Mouse (Mus musculus) adrenal gland, postnatal 10 days (tissue): ENCODE results near the gene Ddc. TPM values are rescaled to one million over a fixed set of nuclear protein-coding genes. Genes with fewer than 3 reads are reported as not detected.

Source experiments
- DNase-seq: peaks from one replicate; pipeline ENCODE4 v3.0.0; 2021; ENCODE audit warnings: mixed read lengths
- total RNA-seq, 2 experiments: library from RNA; stranded (reverse); gene quantifications; 2 replicates each; pipeline ENCODE4 v1.2.3; 2021

The Ddc gene
- total RNA-seq, 2 experiments from 2014 or later = 72.6 to 85.6 TPM

DNA sequence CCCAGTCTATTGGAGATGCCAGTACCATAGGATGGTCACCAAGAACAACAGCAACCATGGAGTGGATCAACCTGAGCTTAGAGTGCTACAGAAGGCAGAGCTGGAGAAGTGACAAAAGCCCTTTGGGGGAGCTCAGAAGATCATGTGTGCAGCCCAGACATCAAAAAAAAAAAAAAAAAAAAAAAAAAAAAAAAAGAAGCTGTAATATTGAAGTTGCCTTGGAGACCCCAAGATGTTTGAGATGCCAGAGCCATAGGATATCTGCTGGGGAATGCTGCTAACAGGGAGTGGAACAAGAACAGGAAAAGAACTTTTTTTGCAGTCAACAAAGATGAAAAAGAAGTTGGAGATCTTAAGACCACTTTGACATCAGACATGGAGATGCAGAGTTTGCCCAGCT, 7.6 kb upstream of the Ddc start:
- no peak for DNase-seq

DNA sequence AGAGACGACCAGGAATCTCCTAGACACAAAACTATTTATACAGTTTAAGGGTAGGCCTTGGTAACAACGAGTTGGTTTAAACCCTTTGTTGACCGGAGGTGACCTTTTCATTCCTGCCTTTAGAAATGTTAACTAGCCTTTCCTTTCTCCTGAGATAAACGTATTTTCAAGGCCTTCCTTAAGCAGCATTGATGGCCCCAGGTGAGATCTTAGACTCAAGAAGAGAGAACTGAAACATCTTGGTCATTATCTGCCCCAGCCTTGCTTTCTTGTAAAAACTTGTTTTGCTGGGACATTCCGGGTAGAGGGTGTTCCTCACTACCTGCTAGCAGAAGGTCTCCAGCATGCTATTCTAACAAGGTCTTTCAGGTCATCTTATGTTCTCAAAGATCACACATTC, 7.1 kb upstream of the Ddc start:
- DNase-seq = no peak

DNA sequence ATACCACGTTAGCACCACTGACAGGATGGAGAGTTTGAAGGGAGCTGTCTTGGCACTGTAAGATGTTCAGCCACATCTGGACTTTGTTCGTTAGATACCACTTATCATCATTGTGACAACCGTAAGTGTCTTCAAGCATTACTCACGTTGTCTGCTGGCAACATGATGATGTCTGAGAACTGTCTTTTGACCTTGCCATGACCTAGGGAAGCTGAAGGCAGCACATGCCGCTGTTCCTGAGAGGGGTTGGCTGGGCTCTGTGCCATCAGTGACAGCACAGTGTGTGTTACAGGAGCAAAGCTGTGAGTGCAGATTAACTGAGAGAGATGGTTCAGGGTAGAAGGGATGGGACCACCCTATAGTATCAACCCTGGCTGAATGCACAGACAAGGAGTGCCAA, 3.6 kb upstream of the Ddc start:
- peak; percentile 32 for DNase-seq

DNA sequence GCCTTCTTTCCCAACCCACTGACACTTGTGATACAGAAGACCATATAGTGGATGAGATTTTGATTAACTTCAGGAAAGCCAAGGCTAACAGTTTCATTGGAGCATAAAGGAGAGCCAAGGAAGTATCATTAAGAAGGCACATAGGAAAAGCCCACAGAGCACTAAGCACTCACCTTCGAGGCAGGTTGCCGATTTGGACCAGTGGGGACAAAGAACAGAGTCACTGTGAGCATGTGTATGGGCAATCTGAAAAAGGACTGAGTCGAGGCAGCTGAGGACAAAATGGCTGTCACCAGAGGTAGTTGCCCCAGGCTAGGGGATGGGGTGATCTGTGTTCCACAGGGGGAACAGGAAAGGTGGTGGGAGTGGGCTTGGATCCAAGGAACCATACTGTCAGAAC, 552 bp upstream of the Ddc start:
- DNase-seq = no peak

DNA sequence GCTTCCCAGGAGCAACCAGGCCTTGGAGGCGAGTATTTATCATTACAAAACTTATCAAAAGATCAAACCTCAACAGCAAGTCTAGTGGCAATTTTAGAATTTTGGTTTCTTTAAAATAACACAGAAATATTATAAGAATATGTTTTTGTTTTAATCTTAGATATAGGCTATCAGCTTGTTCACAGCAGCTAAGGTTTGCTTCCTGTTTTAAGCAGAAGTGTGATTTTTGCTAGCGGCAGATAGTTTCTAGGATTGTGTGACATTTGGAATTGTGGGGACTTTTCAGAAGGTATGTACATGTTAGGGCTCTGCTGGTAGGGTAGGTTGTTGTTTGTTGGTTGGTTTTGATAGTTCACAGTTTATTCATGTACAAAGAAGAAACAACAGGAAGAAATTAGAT, 2.5 kb downstream of the Ddc start:
- no peak for DNase-seq

DNA sequence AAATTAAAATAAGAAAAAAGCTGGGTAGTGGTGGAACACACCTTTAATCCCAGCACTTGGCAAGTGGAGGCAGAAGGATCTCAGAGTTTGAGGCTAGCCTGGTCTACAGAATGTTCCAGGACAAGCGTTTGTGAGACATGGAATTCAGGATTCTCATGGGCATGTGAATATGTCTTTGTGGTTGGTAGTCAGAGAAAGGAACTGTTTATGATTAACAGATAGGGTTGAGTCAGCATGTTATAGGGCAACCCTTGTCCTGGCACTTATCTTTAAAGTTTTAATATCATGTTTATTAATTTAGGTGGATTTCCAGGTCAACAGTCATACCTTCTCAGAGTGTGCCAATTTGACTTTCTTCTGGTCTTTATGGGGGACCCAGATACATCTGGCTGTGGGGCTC, 4.2 kb downstream of the Ddc start:
- DNase-seq = no peak

DNA sequence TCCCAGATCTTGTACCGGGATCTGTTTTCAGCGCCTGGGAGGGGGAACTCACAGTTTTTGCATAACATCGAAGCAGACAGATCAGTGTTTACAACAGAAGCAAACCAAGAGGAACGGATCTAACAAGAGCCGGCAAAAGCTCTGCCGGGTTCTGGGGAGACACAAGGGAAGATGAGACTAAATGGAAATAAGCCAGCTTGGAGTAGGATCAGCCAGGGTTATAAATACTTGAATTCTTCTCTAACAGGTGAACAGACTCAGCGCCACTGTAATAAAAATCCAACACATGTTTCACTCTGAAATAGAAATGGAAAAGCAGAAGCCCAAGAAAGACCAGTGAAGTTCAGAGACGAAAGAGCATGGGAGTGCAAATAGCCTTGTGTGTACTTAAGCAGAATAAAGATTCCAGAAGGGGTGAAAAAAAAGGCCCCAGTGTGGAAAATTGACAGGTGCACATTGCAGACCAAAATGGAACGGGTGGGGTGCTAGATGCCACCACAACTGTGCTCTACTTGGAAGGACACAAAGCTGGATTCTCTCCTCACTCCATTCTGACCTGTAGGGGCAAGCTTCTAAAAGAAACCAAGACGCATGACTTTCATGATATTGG, 4.8 kb downstream of the Ddc start:
- no peak for DNase-seq

DNA sequence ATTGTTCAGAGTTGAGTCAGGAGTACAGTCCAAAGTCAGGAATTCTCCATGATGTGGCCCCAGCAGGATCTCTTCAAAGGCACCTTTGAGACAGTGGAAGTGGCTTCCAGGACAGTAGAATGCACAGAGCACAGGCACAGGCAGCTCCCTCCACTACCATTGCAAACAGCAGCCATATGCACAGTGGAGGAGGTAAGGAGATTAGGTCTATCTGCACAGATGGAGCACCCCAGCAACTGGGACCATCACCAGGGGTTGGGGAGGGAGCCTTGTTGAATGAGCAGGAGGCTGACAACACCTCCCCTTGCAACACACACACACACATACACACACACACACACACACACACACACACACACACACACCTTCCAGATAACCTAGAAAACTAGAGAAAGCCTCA, 6.1 kb downstream of the Ddc start:
- no peak for DNase-seq

DNA sequence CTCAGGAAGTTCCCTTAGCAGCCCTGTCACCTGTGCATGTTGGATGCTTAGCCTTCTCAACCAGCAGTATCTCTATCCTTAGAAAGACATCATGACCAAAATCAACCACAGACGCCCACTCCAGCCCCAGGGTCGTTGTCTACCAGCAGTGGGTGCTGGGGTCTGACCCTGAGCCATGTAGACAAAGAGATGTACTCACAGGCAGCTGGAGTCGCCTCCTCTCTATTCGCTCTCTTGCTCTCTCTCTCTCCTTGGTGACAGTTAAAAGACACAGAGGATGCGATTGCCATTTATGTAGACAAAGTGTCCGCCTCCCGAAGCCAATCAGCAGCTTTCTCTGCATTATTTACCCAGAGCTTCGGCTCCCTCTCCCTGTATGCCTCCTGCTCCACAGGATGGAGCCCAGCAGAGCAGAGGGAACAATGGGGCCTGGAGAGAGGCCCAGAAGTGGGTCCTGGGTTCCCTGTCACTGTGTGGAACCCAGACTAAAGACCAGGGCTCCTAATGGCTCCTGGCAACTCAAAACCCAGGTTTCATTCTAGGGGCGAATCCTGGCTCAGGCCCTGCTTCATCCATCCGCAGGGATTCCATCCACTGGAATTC, 7.7 kb downstream of the Ddc start:
- DNase-seq = no peak

DNA sequence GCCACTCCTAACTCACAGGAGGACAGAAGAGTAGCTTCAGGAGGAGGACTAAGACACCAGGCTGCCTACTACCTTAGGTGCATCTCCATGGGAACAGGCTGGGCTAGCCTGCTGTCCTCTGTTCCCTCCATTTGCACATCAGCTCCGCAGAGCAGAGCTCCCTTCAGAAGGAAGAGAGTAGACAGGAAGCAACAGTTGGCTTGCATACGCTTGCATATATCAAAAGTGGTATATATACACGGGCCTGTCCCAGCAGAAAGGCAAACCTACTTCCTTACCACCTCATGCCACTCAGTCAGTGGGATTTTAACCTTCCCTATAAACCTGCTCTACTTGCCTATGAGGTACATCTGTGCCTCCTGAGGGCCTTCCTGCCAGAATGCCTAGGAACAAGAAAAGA, 9.2 kb downstream of the Ddc start:
- no peak for DNase-seq

DNA sequence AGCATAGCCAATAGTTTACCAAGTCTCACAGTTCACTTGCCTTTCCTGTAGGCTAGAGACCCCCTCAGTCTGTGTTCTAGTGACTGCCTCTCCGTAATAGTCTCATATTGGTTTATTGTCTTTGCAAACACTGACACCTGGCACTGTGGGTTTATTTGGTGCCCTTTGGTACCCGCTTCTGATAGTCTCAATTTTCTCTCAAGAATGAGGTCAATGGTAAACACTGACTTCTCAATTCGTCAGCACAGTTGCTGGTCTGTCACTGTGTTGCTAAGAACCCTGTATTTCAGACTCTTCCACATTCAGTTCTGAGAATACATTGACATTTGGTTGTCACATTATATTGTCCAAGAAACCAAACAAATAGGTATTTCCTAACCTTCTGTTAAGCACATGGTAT, 9.9 kb downstream of the Ddc start:
- DNase-seq = no peak

DNA sequence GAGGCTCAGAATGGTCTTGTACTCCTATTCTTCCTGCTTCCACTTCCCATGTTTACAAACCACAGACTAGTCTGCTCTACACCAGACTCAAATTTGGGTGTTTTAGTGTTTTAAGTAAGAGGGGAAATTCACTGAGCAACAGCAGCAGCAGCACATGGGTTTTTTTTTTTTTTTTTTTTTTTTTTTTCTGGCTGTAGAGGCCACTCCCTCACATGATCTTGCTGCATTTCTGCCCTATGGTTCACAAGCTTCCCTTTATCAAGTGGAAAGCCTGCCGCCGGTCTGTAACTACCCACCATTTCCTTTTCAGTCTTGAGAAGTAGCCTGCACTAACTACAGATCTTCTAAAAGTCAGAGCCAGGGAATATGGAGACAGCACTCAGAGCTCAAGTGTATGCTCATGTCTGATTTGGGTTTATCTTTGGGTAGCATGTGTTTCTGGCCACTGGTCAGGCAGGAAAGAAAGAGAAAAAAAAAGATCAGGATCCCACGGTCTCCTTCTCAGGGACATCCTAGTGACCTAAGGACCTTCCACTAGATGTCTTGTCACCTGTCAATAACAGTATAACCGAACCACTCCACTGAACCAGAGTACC, 11.4 kb downstream of the Ddc start:
- DNase-seq = no peak

DNA sequence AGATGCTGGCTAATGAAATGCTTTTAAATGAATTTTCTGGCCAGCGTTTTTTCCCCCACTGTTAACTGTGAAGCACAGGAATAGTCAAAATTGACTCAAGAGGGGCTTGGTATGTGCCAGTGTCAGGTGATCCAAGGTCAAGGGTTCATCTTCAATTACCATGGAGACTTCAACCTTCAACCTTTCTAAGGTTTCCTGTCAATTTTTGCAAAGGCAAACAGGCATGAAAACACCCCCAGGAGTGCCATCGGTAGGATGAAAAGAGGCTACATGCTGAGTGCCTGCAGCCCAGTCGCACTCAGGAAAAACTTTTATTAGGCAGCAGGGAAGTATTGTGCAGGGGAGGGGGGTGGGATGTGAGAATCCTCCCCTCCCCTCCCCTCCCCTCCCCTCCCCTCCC, 12.0 kb downstream of the Ddc start:
- no peak for DNase-seq

DNA sequence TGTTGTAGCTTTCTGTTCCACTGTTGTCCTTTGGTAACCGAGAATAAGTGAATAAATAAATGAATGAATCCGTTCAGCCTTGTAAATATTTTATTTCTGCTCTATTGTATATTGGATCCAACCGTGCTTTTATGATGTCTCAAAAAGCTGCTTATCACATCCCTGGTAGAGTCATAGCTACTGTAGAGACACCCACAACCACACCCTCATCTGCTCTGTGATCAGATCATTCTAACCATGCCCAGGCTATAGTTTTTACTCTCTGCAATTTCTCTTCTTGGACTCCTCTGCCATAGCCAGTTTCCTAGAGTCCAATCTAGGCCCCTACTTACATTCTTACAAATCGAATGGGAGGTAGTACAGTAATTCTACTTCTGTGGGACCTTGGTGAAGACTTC, 12.7 kb downstream of the Ddc start:
- no peak for DNase-seq

DNA sequence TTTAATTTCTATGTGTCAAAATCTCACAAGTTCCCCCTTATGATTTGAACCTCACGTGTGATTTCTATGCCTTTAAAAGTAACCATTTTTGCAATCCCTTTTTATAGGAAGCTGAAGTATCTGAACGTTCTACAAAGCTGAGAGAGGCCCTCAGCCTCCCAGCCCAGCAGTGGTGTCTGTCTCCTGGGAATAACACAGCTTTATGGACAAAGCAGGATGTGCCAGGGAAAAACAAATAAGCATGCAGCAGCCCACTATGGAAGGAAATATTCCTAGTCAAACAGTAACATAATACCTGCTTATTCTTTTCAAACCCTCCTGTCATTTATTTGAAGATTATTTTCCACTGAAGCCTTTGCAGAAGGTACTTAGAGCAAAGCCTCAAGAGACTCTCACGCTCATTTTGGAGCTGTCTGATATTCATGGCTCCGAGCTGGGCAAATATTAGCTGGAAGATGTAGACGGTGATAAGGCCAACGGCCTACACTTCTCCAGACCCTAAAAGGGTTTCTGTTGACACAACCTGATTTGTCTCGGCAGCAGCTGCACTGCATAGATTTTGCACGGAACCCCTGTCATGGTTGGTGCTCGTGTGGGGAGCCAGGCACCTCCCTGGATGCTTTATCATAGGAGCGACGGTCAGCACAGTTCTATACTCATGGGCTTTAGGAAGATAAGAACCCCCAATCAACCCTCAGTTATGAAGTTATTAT, 13.3 kb downstream of the Ddc start:
- DNase-seq = no peak

DNA sequence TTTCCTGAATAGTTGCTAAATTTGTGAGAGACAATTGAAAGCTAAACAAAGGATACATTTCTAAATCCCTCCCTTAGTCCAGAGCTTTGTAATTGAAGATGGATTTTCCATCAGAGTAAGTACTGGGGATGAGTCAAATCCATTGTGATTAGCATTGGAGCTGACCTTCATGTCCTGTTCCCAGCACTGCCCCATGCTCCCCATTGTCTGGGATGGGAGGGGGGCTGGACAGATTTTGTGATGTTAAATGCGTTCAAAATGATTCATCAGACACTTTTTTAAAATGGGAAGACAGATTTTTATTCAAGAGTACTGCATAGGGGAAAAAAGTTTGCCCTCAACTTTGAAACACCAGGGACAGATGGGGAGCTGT, 16.2 kb downstream of the Ddc start:
- DNase-seq = no peak

DNA sequence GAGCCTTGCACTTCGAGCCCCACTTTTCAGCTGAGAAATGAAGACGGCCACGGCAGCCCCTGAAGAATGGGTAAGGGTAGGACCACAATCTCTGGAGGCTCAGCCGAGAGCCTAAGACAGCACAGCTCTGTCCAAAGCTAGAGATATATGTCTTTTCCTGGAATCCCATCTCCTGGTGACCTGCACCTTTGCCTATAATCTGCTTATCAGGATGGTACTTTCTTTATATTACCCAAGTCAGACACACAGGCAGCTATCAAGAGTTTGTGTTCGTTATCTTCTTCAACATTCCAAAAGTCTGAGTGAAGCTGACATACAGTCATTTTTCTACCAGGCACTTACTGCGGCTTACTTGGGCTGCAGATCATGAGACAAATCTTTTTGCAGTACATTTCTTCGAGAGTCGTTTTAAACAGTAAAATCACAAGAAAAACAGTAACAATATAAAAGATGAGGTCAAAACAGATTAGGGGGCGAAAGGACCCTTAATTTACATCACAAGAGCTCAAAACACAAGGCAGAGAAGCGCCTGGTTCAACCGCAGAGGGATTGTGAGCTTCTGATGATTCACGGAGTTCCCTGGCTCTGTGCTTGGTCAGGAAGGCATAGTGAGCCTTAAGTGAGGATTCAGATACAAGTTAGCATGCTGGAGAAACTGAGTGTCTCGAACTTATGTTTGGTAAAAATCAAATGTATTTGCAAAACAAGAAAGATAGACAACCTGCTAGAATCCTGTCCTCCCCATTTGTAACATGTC, 16.7 kb downstream of the Ddc start:
- no peak for DNase-seq

DNA sequence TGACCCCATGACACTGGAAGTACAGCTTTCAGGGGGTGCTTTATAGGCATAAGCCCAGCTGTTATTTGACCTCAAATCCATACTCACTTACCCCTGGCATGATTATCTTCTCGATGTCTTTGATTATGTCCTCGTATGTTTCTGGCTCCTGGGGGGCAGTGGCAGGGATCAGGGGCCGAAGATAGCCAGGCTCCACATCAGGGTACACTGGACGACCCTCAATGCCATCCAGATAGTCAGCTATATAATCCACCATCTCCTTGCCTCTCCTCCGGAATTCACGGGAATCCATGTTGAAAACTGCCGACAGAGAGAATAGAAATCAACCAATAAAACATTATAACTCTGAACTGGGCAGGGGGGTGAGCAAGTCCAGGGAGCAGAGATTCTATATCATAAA, 17.6 kb downstream of the Ddc start:
- no peak for DNase-seq

DNA sequence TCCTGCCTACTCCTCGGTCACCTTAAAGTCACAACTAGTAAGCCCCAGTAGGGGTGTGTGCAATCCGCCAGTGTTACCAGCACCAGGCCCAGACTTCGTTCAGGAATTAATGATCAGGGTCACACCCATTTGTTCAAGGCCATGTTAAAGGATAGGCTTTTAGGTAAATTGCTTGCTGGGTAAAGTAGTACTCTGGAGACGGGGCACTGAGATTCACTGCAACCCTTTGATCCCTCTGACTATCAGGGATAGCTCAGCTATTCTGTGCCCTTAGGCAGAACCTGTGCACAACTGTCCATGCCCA, 18.3 kb downstream of the Ddc start:
- no peak for DNase-seq

DNA sequence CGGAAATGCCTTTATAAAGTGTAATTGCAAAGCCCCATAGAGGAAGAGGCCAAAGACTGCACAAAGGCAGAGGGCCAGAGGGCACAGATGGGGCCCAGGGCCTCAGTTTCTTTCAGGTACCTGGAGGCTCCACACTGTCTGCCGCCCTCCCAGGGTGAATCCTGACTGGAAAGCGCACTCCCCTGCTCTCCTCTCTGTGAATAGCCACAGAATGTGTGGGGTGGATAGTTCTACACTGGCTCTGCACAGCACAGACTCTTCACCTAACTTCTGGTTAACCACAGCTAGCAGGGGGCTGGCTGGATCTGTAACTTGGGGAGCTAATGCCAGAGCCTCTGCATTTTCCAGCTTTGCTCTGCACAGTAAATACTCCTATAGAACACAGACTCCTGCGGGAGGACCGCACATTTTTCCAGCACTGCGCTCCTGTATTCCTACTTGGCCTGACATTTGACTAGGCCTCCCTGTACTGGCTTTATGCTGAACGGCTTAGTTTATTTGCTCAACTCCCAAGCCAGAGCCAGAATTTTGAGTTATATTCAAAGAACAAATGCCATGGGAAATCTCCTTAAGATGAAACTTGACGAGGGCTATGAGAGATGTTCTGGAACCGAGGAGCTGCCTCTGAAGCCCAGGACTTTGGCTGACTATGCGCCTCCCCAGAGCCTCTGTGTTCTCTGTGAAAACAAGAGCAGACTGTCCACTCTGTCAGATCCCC, 18.8 kb downstream of the Ddc start:
- DNase-seq = no peak

DNA sequence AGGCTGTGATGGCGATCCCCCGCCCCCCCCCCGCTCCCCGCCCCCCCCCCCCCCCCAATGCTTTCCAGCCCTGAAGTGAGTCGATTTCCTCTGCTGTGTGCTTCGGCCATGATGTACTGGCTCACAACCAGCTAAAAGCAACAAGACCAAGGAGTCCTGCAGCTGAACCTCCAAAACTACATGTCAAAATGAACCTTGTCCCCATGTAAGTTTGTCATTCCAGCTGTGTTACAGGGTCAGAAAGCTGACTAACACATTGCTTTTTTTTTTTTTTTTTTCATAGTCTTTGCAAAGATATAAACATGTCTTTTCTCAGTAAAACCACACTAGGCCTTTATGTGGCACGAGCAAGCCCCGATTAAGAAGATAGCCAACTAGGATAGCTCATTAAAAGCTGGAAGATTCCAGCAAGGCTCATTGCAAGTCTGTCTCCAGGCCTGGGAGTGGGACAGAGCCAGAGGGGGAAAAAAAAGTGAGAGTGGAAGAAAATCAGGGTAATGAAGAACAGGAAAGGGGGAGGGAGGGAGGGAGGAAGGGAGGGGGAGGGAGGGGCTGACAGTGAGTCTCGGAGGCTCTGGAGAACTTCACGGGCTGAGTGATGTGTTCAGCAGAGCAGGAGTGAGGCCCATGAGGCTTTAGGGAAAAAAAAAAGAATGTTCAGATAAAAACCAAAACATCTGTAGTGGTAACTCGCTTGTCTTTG, 19.5 kb downstream of the Ddc start:
- no peak for DNase-seq

DNA sequence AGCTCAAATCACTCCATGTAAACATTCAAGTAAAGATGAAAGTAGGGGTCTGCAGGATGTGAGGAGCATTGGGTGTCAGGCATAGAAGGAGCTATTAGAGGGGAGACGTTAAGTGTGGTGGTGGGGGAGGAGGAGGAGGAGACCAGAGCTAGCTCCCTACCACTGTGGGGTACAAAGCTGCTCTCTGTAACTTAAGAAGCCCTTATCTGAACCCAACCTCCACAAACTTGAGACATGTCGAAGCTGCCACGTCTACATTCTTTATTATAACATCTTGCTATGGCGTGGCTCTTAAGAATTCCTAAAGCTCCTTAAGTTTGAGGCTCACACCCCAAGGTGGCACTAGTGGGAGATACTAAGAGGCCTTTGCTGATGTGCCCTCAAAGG, 20.1 kb downstream of the Ddc start:
- DNase-seq = no peak
